Mouse (Mus musculus) testis, adult 2 months (tissue): ENCODE results near the gene Cyp2f2.

Experiments
- CTCF ChIP-seq: fragments of 200-500 bp; IDR thresholded peaks from 2 replicates; pipeline ENCODE4 v1.5.1; 2012; ENCODE audit warnings: low read depth, mild to moderate bottlenecking, inconsistent platforms, low read length, moderate library complexity; ENCODE audit not compliant: control insufficient read depth, insufficient read depth, insufficient replicate concordance
- POLR2A ChIP-seq: fragments of 200-500 bp; IDR thresholded peaks from 2 replicates; pipeline ENCODE4 v1.6.1; 2012; ENCODE audit warnings: low read depth, mild to moderate bottlenecking, inconsistent platforms, low read length, moderate library complexity; ENCODE audit not compliant: control insufficient read depth

DNA sequence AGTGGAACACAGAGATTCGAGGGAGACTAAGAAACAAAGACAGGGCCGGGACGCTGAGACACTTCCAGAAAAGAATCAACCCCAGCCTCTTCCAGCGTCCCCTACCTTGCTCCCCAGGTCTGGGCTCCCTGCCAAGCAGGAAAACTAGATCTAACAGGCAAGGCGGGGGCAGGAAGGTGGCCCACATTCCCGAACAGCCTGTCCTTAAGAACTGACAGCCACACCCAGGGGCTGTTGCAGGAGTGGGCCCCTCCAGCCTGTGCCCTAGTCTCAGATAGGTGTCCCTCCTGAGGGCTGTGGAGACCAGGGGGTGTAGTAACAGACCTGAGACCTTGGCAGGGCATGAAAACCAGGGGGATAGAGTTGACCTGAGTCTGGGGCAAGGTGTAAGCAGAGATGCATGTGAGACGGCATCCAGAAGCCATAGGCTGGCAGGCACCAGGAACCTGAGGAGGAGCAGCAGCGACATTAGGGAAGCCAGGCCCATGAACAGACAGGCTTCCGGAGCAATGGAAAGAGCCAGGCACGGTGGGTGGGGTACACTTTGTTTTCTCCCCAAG, 33.6 kb downstream of the Cyp2f2 start, which contains the start of gene Cyp2t4:
- no peak for TF ChIP-seq CTCF
- no peak for TF ChIP-seq POLR2A
